Mouse (Mus musculus) ovary, postnatal 10 days (tissue): ENCODE measurements around the gene Jdp2.
A peak's percentile ranks its signal among the peaks of the same experiment; 100 is the strongest.

Experiments
- DNase-seq: peaks from one replicate; pipeline ENCODE4 v3.0.0; 2022; ENCODE audit warnings: low spot score

Jdp2 gene

DNA sequence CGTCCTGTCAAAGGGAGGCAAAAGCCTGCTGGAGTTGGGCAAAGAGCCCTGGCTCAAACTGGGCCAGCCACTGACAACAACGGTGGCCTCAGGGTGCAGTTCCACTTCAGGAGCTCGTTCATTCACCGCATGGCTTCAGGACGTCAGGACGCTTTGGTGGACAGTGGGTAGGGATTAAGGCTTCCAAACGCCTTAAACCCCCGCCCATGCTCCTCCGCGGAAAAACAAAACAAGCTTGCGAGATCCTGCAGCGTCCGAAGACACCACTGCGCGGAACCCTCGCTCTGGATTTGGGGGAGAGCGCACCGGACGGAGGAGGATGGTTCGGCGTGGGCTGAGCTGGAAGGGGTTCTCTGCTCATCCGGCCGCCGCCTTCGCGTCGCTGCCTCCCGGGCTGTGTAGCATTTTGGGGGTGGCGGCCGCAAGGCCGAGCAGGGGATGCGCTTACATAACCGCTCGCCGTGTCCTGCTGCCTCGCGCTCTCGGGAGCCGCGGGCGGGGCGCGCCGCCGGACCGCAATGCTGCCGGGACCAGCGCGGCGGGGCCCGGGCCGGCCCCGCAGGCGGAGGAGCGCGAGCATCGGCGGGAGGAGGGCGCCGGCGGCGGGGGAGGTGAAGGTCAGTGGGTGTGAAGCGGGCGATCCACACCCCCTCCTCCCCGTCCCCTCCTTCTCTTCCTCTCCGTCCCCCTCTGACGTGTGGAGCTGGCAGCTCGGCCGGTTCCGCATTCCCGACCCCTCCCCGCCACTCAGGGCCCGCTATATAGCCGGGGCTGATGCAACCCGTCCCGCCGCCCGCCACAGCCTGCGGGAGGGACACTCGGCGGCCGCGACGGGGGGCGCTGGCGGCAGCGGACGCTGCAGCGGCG, at the start of gene Jdp2:
Gene Jdp2 (plus strand): TSS at position 417 of the 867 bp plus-strand sequence.
- peak; percentile 77 for DNase-seq

DNA sequence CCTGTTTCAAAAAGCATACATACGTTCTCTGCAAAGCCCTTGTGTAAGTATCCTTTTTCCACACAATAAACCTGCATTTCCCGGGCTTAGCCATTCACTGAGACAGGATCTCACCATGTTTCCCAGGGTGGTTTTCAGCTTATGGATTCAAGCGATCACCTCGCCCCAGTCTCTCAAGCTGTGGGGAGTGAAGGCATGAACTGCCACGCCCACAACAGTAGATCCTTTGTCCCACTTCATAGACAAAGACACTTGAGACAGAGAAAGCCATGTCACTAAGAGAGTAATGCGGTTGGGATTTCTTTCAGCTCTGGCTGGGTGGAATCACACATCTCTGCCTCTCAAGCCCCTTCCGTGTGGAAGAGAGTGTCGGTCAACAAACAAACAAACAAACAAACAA, 49.2 kb upstream of the Jdp2 start:
- no peak for DNase-seq

DNA sequence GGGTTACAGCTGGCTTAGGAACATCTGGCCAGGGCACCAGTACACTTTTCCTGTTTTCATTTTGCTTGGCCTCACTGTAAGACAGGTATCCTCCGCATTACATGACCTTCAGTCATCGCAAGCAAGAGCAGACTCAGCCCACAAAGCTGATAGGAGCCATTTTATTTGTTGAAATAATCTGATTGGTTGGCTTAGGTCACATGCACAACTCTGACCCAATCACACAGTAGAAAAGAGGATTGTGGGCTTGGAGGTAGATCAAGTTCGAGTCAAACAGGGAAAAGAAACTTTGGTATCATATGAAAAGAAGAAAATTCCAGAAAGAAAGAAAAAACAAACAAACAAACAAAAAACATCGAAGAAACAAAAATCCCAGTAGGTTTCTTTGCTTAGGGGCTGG, 48.4 kb upstream of the Jdp2 start:
- DNase-seq: no peak

DNA sequence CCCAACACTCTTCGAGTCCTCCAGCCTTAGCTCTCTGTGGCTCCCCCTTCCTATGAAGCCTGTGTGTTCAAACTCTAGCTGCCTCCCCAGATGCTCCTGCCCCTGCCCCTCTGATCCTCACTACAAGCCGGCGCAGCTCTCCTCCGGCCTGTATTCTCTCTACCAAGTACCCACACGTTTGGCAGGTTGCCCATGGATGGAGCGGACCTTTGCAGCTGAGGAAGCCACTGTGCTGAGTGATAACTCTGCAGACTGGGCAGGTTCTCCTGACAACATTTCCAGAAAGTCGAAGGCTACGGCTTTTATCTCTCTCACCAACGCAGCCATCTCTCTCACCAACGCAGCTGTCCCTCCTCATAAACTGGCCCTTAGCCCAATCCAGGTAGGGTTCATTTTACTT, 39.5 kb upstream of the Jdp2 start:
- no peak for DNase-seq

DNA sequence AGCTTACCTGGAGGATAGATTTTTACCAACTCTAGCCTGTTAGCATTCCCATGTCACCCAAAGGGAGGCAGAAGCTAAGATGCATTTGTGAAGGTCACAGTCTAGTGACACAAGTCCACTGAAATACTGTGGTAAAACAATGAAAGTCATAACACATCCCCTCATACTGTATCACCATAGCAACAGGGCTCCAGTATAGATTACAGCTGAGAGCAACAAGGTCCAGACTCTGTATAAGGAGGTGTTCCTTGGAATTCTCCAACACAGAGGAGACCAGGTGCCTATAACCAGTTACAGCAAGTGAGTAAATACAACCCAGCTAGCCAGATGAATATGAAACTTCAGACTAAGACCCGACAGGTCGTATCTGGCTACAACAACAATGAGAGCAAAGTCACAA, 33.4 kb upstream of the Jdp2 start:
- DNase-seq: no peak

DNA sequence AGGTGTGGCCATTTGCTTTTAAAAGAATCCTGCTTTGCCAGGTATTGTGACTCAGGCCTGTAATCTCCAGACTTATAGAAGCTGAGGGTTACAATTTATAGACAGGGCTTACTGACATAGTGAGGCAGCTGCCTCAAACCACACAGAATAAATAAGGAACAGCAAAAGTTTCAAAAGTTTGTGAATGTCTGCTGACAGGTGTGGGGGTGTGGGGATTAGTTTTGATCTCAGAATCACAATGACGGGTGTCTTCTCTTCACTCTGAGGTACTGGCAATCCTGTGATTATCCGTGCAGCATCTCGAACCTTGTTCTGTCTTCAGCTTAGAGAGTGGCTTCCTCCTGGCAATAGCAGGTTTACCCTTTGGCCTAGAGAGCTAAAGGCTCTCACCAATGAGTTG, 30.5 kb upstream of the Jdp2 start:
- DNase-seq: no peak

DNA sequence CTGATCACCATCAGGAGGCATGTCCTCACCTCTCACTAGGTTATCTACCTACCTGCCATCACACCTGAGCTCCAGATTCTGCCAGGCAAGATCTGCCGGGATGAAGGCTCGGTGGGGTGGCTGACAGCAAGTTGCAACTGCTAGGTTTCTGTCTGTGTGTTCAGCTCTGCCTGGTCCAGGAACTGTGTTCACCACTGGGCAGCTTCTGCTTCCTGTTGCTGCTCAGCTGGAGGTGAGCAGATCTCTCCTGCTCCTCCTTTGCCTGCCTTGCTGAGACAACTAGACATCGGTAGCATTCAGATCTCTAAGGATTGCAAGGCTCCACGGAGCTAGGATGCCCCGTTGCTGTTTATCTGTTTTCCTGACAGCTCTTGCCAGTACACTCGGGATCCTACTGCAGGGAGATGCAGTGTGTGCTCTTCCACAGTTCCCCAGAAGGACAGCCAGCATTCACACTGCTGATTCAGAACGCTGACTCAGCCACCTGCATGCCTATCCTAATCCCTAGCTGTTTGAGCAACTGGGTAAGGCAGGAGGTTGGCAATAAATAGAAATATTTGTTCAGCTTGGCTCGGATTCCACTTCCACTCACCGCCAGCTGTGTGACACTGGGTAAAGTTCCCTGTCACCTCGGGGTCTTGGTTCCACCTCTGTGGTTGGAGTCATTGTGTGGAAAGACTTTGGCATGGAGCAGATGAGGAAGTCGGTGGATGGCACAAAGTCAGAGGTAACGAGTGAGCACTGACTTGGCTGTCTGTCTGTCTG, 29.3 kb upstream of the Jdp2 start:
- DNase-seq: no peak

DNA sequence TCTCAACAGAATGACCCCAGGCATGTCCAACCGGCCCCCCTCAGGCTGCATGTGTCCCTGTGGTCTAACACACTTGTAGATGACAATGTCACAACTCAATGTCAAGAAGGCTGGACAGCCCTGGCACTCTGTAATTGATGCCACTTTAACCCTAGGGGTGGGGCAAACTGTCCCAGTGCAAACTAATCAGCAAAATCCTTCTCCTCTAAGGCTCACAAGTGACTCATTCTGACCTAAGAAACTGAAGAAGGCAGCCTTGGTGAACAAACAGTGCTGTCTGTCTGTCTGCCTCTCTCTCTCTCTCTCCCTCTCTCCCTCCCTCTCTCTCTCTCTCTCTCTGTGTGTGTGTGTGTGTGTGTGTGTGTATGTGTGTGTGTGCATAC, 28.7 kb upstream of the Jdp2 start:
- DNase-seq: no peak

DNA sequence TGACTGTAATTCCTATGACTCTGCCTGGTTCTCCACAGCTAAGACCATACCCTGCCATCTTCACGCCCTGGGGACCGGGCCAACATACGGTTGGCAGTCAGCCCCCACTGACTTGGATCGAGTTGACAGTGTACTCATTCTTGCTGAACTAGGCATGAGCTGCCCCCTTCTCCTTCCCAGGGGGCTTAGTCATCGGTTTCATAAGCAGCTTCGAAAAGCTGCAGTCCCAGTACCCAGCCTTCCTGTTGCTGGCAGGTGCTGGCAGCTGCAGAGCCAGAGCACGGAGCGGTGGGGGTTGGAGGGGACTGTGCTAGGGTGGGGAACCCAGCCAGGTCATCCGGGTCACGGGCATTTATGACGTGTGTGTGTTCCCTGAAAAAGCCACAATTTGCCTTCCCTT, 27.5 kb upstream of the Jdp2 start:
- DNase-seq: no peak

DNA sequence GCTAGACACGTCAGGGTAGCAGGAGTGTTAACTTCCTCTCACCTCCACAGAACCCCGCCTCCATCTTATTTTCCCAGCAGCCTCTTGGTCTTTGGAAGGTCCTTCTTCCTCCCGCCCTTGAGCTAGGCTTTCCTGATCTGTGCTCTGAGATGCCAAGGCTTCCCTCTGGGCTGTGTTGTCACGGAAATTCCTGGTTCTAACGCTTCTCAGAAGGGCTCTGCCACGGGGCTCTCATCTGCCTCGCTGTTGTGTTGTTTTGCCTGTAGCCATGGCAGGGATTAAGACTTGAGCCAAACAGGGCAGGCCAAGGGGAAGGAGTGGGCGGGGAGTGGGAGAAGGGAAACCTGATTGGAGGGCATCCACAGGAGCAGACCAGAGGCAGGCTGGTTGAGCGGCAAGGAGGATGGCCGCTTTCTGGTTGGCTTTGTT, 26.8 kb upstream of the Jdp2 start:
- peak; percentile 38 for DNase-seq

DNA sequence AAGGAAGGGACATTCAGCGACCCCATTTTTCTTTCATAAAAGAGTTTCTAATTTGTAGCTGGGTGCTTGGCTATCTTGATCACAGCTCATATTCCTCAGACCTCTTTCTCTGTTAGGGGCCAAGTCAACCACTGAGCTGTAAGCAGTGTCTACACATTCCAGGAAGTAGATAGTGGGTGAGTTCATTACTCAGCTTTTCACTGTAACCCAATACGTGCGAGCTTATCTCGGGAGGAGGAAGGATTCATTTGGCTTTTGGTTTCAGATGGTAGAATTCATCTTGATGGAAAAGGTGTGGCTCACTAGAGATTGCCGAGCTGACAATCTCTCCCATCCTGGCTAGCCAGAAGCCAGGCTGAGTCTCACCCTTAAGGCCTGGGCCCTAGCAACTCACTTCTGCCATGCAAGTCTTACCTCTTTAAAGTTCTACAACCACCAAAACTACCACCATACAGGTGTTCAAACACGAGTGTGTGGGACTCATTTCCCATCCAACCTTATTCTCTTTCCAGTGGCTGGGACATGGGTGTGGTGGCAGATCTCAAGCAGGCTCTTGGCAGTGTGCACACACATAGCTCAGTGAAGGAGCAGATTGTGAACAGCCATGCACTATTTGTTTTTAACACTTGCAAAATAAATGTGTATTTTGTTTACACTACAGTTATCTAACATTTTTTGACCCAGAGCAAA, 23.9 kb upstream of the Jdp2 start:
- DNase-seq: no peak

DNA sequence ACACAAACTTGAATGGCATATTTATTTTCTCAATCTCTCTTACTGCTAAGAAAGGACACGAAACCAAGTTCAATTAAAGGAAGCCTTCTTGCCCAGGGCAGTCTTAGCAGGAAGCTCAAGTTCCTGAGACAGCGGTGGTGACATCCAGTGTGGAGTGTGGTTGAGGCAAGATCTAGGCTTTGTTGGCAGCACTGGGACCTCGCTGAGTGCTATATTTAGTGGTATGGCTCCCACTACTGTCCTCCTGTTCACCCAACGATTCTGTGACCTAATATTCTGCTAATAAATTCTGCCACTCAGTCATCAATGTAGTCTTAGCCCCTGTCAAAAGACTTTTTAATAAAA, 23.4 kb upstream of the Jdp2 start:
- DNase-seq: no peak

DNA sequence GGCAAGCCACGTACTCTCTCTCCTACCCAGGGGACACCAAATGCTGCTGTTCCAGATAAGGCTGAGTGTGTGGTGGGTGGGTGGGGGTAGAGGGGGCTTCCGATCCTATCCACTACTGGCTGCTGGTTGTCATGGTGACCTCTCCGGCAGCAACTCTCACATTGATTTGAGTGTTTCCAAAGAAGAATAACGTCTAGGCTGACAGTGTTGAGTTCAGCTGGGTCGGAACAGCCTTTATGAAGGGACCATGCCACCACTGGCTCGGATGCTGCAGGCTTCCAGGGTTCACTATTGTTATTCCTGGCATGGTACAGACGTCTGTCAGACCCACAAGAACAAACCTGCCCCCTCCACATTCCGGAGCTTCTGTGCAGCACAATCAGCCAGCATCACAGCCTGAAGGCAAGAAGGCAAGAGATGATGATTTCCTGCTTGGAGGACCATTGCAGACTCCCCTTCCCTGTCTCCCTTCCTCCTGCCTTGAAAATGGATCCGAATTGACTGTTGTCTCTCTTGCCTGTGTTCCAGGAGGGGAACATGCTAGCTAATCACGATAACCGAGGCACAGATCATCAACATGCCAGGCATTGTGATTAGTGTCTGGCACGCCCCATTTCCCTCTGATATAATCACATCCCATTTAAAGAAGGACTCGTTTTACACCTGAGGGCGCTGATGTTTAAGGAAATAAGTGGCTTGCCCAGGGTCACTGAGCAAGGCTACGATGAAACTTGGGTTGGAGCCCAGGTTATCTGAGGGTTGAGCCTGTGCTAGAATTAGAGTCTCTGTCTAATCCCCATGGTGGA, 17.4 kb upstream of the Jdp2 start:
- no peak for DNase-seq

DNA sequence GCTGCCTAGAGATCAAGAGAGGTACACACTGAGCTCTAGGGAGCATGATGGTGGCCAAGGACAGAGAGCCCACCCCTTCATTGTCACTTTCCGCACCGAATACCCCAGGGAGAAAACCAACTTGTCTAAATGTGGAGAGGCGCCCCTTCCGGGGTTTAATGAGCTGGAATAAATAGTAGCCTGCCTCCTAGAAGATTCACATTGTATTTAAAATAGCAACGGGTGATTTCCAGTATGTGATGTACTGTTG, 16.8 kb upstream of the Jdp2 start:
- DNase-seq: no peak

DNA sequence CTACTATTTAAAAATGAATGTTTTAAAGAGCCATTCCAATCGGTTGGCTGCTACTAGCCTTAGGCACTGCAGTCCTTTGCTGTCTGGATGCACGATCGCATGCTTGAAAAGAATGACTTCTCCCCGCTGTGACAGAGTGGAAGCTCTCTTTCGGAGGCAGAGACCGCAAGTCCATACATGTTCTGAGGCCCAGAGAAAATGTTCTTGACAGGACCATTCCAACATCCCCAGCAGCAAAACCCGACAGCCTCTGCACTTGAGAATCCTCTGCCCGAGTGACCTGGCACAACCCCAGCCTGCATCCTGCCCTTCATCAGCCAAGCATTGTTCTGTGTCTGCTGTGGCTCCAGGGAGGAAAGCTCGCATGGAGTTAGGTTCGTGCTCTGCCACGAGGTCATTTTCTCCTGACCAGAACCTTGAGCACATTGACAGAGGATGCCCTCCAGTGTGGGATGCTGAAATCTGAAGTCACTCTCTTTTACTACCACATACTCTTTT, 13.0 kb upstream of the Jdp2 start:
- no peak for DNase-seq

DNA sequence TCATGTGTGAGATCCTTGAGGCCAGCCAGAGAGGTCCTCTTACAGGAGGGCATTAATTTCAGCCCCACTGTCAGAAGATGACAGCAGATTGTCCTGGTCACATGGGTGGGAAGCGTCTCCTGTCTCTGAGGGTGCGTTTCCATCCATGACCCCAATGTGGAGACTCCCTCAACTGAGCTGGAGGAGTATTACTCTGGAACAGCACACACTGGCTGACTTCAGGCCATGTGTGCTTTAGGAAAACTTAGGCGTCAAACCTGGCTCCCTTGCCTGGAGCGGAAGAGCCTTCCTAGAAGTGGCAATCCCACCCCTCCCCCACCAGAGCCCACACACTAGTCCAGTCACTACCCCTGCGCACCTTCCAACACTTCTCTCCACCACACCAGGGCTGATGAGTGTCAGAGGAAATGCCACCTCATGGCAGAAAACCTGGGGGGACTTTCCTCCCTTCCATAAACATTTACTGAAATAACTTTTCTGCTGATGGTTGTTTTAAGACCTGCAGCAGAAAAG, 8.9 kb upstream of the Jdp2 start:
- DNase-seq: no peak

DNA sequence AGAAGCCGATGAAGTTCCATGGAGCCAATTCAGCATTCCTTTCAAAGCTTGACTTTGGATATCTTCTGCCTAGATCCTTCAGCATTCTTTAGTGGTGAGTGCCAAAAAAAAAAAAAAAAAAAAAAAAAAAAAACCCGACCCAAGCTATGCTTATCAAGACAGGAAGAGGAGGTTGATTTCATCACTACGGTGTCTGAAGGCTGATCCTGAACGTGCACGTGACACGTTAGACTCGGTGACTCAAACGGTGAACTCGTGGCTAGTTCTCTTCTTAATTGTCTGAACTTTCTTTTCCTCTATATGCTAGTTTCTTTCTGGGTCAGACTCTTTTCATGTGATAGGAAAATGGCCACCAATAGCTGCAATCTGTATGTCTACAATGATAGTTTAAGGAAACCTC, 5.9 kb upstream of the Jdp2 start:
- DNase-seq: no peak

DNA sequence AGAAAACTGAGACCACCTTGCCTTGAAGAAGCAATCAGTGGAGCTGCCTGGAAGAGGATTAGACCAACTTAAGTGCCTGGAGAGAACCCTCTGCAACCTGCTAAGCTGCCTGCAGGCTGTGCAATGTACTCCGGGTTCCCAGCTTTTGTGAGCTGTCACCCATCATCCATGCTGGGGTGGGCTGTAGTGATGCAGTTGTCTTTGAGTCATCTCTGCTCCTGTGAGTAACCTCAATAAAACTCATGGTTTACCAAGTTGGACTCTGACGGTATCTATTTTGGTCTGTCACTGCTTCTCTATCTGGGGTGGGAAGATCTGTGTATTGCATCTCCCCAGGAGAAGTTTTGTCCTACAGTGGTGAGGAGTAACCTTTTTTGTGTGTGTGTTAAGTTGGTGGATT, 4.4 kb upstream of the Jdp2 start:
- no peak for DNase-seq

DNA sequence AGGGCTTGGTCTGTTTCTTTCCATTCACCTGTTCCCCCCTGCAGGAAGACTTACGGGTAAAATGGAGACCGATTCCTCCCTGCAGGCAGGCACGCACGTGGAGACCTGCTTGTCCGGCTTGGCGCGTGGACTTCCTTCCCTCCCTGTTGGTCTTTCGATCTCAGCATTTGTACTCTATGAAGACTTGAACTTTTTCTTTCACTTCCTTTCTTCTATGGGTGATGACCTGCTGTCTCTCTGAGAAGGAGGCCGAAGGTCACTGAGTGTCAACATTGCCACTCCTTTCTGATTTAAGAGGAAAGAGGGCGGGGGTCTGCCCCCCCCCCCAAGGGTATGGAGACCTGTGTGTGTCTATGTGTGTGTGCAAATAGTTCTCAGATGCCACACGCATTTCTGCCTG, 774 bp upstream of the Jdp2 start:
- DNase-seq: no peak

DNA sequence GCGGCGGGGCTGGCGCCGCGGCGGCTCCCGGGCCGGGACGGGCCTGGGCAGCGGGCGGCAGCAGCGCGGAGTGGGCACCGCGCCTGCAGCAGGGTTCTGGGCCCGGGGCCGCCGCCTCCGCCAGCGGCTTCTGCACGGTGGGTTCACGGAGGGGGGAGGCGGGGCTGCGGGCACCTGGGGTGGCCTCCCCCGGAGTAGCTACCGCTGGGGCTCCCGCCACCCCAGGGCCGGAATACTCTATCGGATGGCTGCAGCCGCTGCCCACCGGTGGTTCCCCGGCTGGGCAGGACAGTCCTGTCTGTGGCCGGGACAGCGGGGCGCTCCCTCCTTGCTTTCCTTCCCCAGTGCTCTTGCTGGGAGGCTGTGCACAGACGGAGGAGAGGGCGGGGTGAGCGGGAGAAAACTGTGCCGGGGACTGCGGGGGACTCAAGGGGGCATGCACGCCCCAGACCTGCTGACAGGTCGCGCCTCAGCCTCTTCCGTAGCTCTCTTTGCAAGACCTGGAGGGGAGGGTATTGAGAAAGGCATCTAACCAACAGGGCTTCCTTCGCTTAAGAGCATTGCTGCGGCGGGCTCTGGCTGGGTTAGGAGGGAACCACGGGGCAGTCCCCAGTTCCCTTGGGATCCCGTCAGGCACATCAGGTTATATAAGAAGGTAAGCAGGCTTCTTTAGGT, 788 bp downstream of the Jdp2 start:
- DNase-seq: peak; percentile 21

DNA sequence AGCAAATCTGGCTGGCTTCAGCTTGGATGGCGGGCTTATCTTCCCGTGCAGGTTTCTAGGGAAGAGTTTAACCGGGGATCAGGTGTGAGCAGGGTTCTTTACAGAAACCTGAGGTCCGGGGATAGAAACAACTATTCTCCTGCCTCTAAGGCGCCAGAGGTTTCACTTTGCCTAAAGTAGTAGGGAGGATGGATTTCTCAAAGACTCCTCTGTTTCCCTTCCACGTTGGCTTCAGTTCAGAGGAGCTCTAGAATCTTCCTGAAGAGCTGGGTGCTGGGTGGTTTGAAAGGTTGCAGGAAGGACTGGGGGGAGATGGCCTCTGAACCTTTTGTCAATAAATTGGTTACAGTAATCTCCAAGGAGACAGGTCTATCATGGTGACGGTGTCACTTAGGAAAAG, 1.8 kb downstream of the Jdp2 start:
- DNase-seq: no peak

DNA sequence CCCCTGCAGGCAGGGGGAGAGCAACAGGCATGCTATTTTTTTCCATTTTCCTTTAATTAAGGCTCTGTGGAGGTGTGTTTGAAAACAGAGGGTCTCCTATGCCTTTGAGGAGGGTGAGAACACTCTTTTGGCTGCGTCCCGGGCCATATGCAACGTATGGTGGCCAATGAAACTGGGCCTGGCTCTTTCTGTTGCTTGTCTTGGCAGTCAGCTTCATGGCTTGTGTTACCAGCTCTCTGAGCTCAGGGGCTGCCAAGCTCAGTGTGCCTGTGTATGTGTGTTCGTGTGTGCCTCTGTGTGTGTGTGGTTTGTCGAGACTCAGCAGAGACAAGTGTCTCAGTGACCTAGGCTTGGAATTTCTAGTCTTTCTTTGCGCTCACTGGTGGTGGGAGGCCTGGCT, 2.7 kb downstream of the Jdp2 start:
- no peak for DNase-seq
